8 mouse cellular contexts compared by ENCODE assay signal in genomic region chr2:102450248-102450760, GRCm38 (mm10). TPM values are rescaled to one million over a fixed set of nuclear protein-coding genes. Genes with fewer than 3 reads are reported as not detected.
DNase-seq lines count a peak whose midpoint lies in the region; TF ChIP-seq lines count a peak whose summit lies in the region.

No protein-coding gene starts in this region.

- under 1% methylated on average over 43 of the region's 43 CpGs for WGBS in lung, adult 2 months
- under 1% methylated on average over 43 of the region's 43 CpGs for WGBS in olfactory bulb, adult 2 months

- intact Hi-C loops in heart, postnatal 25 days (cut with DNase I) = loop anchor here (5.0 to 10.0 kb wide), 4 partner anchors 48 to 736 kb away; partner anchors contain the start of gene Ldlrad3

- peak overlapping the region; percentile 75 for H3K27ac ChIP-seq in olfactory bulb, adult 2 months (ENCODE audit: insufficient read depth, low read depth, low read length)

- peaks cover 7% of the 10 kb centered on the region for H3K4me1 ChIP-seq in lung, adult 2 months (ENCODE audit: control insufficient read depth, insufficient read depth, low read length)
- H3K4me1 ChIP-seq in olfactory bulb, adult 2 months (ENCODE audit: control insufficient read depth, insufficient read depth, low read length) = peaks cover 10% of the 10 kb centered on the region; the same call in 1 of the 2 replicates

- TF ChIP-seq POLR2A in lung, adult 2 months (IDR thresholded peaks at IDR 0.05; ENCODE audit: borderline replicate concordance, extremely low read depth, low read depth, low read length) = no peak
- no peak for TF ChIP-seq POLR2A in olfactory bulb, adult 2 months (IDR thresholded peaks at IDR 0.05; ENCODE audit: insufficient read depth, low read depth, low read length)

- no peak for TF ChIP-seq CTCF in lung, adult 2 months (IDR thresholded peaks at IDR 0.05; ENCODE audit: insufficient read depth, low read length)
- no peak for TF ChIP-seq CTCF in olfactory bulb, adult 2 months (IDR thresholded peaks at IDR 0.05; ENCODE audit: insufficient read depth, low read depth, low read length)

- peak overlapping the region; percentile 19 for H3K4me3 ChIP-seq in lung, adult 2 months (replicated peaks; ENCODE audit: extremely low read depth, low read depth, low read length)
- H3K4me3 ChIP-seq in olfactory bulb, adult 2 months (ENCODE audit: insufficient read depth, low read depth, low read length) = peak overlapping the region; percentile 64

- peak; percentile 37 for DNase-seq in MN1 (ENCODE audit: low spot score)
- DNase-seq in cerebellum, adult 8-10 months = peak; percentile 69
- peak; percentile 41 for DNase-seq in forelimb bud, embryonic 11.5 days (ENCODE audit: low read depth, low spot score)
- peak; percentile 23 for DNase-seq in heart, postnatal 25 days (ENCODE audit: low spot score)
- DNase-seq in layer of hippocampus, adult 18-20 months (ENCODE audit: low spot score in 2 of 2) = peak; percentile 47 to 68
- no peak for DNase-seq in lung, adult 2 months
- peak; percentile 50 for DNase-seq in thymus, postnatal 14 days

RNA-seq across cellular contexts. Expression of gene Fjx1, which starts 2.0 kb away (rescaled TPM):
- total RNA-seq in heart, postnatal 25 days (2021) = under 1 TPM; 0.60 to 0.78 TPM
- 10 to 100 TPM; 53.2 to 53.7 TPM for total RNA-seq in layer of hippocampus, adult 18-20 months (2021)
- polyA plus RNA-seq in lung, adult 2 months (2012; rRNA removed) = 6.2 and 6.6 TPM in 2 replicates
- not detected in 2 replicates for polyA plus RNA-seq in olfactory bulb, adult 2 months (2012; ENCODE audit: insufficient read depth, insufficient read length, low replicate concordance, missing spikeins)

RNA-seq across cellular contexts. Expression of gene Trim44, which starts 42.7 kb away (rescaled TPM):
- total RNA-seq in heart, postnatal 25 days (2021) = 10 to 100 TPM; 24.7 to 28.2 TPM
- total RNA-seq in layer of hippocampus, adult 18-20 months (2021) = 100 to 1,000 TPM; 169 to 180 TPM
- polyA plus RNA-seq in lung, adult 2 months (2012; rRNA removed) = 26.9 and 34.2 TPM in 2 replicates
- 108 and 163 TPM in 2 replicates for polyA plus RNA-seq in olfactory bulb, adult 2 months (2012; ENCODE audit: insufficient read depth, insufficient read length, low replicate concordance, missing spikeins)

Comparison
In these comparisons a context has a peak if more than half of its experiments do, and no peak if none do; other contexts are left out.
1. RNA of gene Fjx1, which starts 2.0 kb away (total RNA-seq): 53.2 to 53.7 TPM in layer of hippocampus, adult 18-20 months; 0.60 to 0.78 TPM in heart, postnatal 25 days; every median in the first group is over 10 times any median in the second.
2. RNA of gene Trim44, which starts 42.7 kb away (total RNA-seq): 169 to 180 TPM in layer of hippocampus, adult 18-20 months; 24.7 to 28.2 TPM in heart, postnatal 25 days; every median in the first group is over 4 times any median in the second.